Mouse (Mus musculus) CD4-positive helper T cell, adult 2 months (primary cell): ENCODE measurements around the gene Vmn2r114.
"Not testable (repeated sequence)": the region's sequence is repeated elsewhere in the genome, so short reads cannot be mapped to it uniquely, and the experiment has no call there.

Experiments
- DNase-seq: peaks from one replicate; pipeline ENCODE4 v3.0.0-alpha.2; 2012; ENCODE audit warnings: low read depth, missing footprints, low spot score

Vmn2r114 gene

DNA sequence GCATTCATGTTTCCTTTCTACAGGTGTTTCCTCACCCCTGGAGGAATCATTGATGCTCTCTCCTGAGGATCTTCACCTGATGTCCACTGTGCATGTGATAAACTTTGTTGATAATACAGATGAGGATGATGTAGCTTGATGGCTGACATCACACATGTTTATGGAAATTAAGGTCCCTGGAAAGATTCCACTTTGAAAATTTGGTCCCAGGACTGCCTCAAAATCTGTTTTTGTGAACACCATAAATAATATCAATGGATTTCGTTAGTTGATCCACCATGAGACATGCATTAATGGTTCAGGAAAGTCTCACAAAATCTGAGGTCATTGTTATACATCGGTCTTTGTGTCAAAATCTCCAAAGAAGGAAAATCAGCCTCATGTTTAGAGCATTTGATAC, at the start of gene Vmn2r114:
TSS of gene Vmn2r114 (minus strand) at position 101 of the 400 bp plus-strand sequence.
- not testable (repeated sequence) for DNase-seq

DNA sequence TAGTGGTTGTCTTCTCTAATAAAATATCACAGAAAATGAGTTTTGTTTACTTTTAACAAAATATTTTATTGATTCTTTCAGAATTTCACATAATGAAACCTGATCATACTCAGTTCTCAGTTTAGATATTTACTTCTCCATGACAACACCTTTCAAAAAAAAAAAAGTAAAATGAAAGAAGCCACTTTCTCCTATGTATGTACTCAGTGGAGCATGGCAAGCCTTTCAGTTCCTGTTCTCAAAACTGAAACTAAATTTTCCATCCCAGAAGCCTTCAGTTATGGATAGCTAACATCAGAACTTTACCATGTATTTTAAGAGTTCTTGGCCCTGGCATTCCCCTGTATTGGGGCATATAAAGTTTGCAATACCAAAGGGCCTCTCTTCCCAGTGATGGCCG, 39.3 kb upstream of the Vmn2r114 start:
- no peak for DNase-seq

GRCm38 (mm10) chr17:23343441-23343840, 31.1 kb upstream of the Vmn2r114 start, which contains the start of gene Vmn2r115:
TSS of gene Vmn2r115 (plus strand) at chr17:23343741.
- not testable (repeated sequence) for DNase-seq

- no peak for DNase-seq
These were observed 18.3 kb upstream of the Vmn2r114 start for GRCm38 (mm10) chr17:23330657-23331056.
